Mouse (Mus musculus): ENCODE data around the gene Rtn1. TPM values are rescaled to one million over a fixed set of nuclear protein-coding genes. Genes with fewer than 3 reads are reported as not detected.

Gene Rtn1
- total and polyA plus RNA-seq, 3 experiments: 0.44 TPM; not detected in 2

- Histone ChIP-seq H3K9me3 (replicated peaks) (no peaks in the 10 kb centered on the region), H3K4me3 (ENCODE audit: low read depth, low read length) (no peak overlapping the region), H3K27me3 (ENCODE audit: insufficient read depth, low read length) (0 out of 2 replicates have a peak, but pooled peaks cover 2% of the 10 kb centered on the region), H3K4me1 (ENCODE audit: insufficient read depth, low read depth, low read length) (no peaks in the 10 kb centered on the region), H3K36me3 (replicated peaks) (no peaks in the 10 kb centered on the region)
- no peak for ATAC-seq (ENCODE audit: extremely low read depth, insufficient number of reproducible peaks, low FRiP score, poor library complexity, severe bottlenecking)
- no peak for TF ChIP-seq POLR2AphosphoS5 (IDR thresholded peaks at IDR 0.05; ENCODE audit: insufficient replicate concordance, low read depth, low read length)
- TF ChIP-seq GATA1 (IDR thresholded peaks at IDR 0.05; ENCODE audit: borderline replicate concordance, low read length): no peak
- no peak for TF ChIP-seq CTCF (IDR thresholded peaks at IDR 0.05; ENCODE audit: low read depth, low read length)
- no peak for TF ChIP-seq TAL1 (conservative IDR thresholded peaks at IDR 0.05; ENCODE audit: low read depth, low read length)
- no peak for TF ChIP-seq GATA2 (IDR thresholded peaks at IDR 0.05; ENCODE audit: borderline replicate concordance, low read depth, low read length)
- DNase-seq (ENCODE audit: low spot score): no peak
Measured at GRCm38 (mm10) chr12:72357667-72358420, 51.0 kb downstream of the Rtn1 start.

- H3K4me1 ChIP-seq (ENCODE audit: insufficient read depth, low read depth, low read length): no peaks in the 10 kb centered on the region
- no peak for DNase-seq (ENCODE audit: low spot score)
- H3K36me3 ChIP-seq (replicated peaks): no peaks in the 10 kb centered on the region
- H3K27me3 ChIP-seq (ENCODE audit: insufficient read depth, low read length): 0 out of 2 replicates have a peak, but pooled peaks cover 2% of the 10 kb centered on the region
- no peaks in the 10 kb centered on the region for H3K9me3 ChIP-seq (replicated peaks)
- TF ChIP-seq GATA1 (IDR thresholded peaks at IDR 0.05; ENCODE audit: borderline replicate concordance, low read length): no peak
- TF ChIP-seq GATA2 (IDR thresholded peaks at IDR 0.05; ENCODE audit: borderline replicate concordance, low read depth, low read length): no peak
- no peak for TF ChIP-seq POLR2AphosphoS5 (IDR thresholded peaks at IDR 0.05; ENCODE audit: insufficient replicate concordance, low read depth, low read length)
- no peak for TF ChIP-seq TAL1 (conservative IDR thresholded peaks at IDR 0.05; ENCODE audit: low read depth, low read length)
- TF ChIP-seq CTCF (IDR thresholded peaks at IDR 0.05; ENCODE audit: low read depth, low read length): no peak
- no peak for ATAC-seq (ENCODE audit: extremely low read depth, insufficient number of reproducible peaks, low FRiP score, poor library complexity, severe bottlenecking)
- H3K4me3 ChIP-seq (ENCODE audit: low read depth, low read length): no peak overlapping the region
Measured at GRCm38 (mm10) chr12:72354241-72354640, 54.6 kb downstream of the Rtn1 start.

- Histone ChIP-seq H3K9me3 (replicated peaks) (no peaks in the 10 kb centered on the region), H3K27me3 (ENCODE audit: insufficient read depth, low read length) (0 out of 2 replicates have a peak, but pooled peaks cover 2% of the 10 kb centered on the region), H3K4me3 (ENCODE audit: low read depth, low read length) (no peak overlapping the region), H3K36me3 (replicated peaks) (no peaks in the 10 kb centered on the region), H3K4me1 (ENCODE audit: insufficient read depth, low read depth, low read length) (no peaks in the 10 kb centered on the region)
- no peak for TF ChIP-seq POLR2AphosphoS5 (IDR thresholded peaks at IDR 0.05; ENCODE audit: insufficient replicate concordance, low read depth, low read length)
- no peak for TF ChIP-seq CTCF (IDR thresholded peaks at IDR 0.05; ENCODE audit: low read depth, low read length)
- no peak for TF ChIP-seq TAL1 (conservative IDR thresholded peaks at IDR 0.05; ENCODE audit: low read depth, low read length)
- no peak for TF ChIP-seq GATA1 (IDR thresholded peaks at IDR 0.05; ENCODE audit: borderline replicate concordance, low read length)
- no peak for TF ChIP-seq GATA2 (IDR thresholded peaks at IDR 0.05; ENCODE audit: borderline replicate concordance, low read depth, low read length)
- ATAC-seq (ENCODE audit: extremely low read depth, insufficient number of reproducible peaks, low FRiP score, poor library complexity, severe bottlenecking) (no peak), DNase-seq (ENCODE audit: low spot score) (no peak)
Measured at GRCm38 (mm10) chr12:72353506-72353905, 55.3 kb downstream of the Rtn1 start.

GRCm38 (mm10) chr12:72348508-72348907, 60.3 kb downstream of the Rtn1 start:
- no peak for TF ChIP-seq GATA1 (IDR thresholded peaks at IDR 0.05; ENCODE audit: borderline replicate concordance, low read length)
- H3K27me3 ChIP-seq (ENCODE audit: insufficient read depth, low read length): no peaks in the 10 kb centered on the region
- DNase-seq (ENCODE audit: low spot score): no peak
- H3K9me3 ChIP-seq (replicated peaks): no peaks in the 10 kb centered on the region
- H3K36me3 ChIP-seq (replicated peaks): no peaks in the 10 kb centered on the region
- H3K4me1 ChIP-seq (ENCODE audit: insufficient read depth, low read depth, low read length): no peaks in the 10 kb centered on the region
- no peak for ATAC-seq (ENCODE audit: extremely low read depth, insufficient number of reproducible peaks, low FRiP score, poor library complexity, severe bottlenecking)
- no peak overlapping the region for H3K4me3 ChIP-seq (ENCODE audit: low read depth, low read length)

- DNase-seq (ENCODE audit: low spot score) (no peak), ATAC-seq (ENCODE audit: extremely low read depth, insufficient number of reproducible peaks, low FRiP score, poor library complexity, severe bottlenecking) (no peak)
- Histone ChIP-seq H3K9me3 (replicated peaks) (no peaks in the 10 kb centered on the region), H3K4me1 (ENCODE audit: insufficient read depth, low read depth, low read length) (no peaks in the 10 kb centered on the region), H3K36me3 (replicated peaks) (no peaks in the 10 kb centered on the region), H3K27me3 (ENCODE audit: insufficient read depth, low read length) (no peaks in the 10 kb centered on the region), H3K4me3 (ENCODE audit: low read depth, low read length) (no peak overlapping the region)
- TF ChIP-seq GATA2 (IDR thresholded peaks at IDR 0.05; ENCODE audit: borderline replicate concordance, low read depth, low read length) (no peak), TAL1 (conservative IDR thresholded peaks at IDR 0.05; ENCODE audit: low read depth, low read length) (no peak), CTCF (IDR thresholded peaks at IDR 0.05; ENCODE audit: low read depth, low read length) (no peak)
Measured at GRCm38 (mm10) chr12:72347184-72347583, 61.7 kb downstream of the Rtn1 start.

GRCm38 (mm10) chr12:72343639-72344038, 65.2 kb downstream of the Rtn1 start:
- Histone ChIP-seq H3K9me3 (replicated peaks) (no peaks in the 10 kb centered on the region), H3K27me3 (ENCODE audit: insufficient read depth, low read length) (0 out of 2 replicates have a peak, but pooled peaks cover 2% of the 10 kb centered on the region), H3K4me3 (ENCODE audit: low read depth, low read length) (no peak overlapping the region), H3K4me1 (ENCODE audit: insufficient read depth, low read depth, low read length) (no peaks in the 10 kb centered on the region), H3K36me3 (replicated peaks) (no peaks in the 10 kb centered on the region)
- DNase-seq (ENCODE audit: low spot score) (no peak), ATAC-seq (ENCODE audit: extremely low read depth, insufficient number of reproducible peaks, low FRiP score, poor library complexity, severe bottlenecking) (no peak)
- TF ChIP-seq GATA1 (IDR thresholded peaks at IDR 0.05; ENCODE audit: borderline replicate concordance, low read length): no peak

- ATAC-seq (ENCODE audit: extremely low read depth, insufficient number of reproducible peaks, low FRiP score, poor library complexity, severe bottlenecking) (no peak), DNase-seq (ENCODE audit: low spot score) (no peak)
- TF ChIP-seq GATA2 (IDR thresholded peaks at IDR 0.05; ENCODE audit: borderline replicate concordance, low read depth, low read length) (no peak), GATA1 (IDR thresholded peaks at IDR 0.05; ENCODE audit: borderline replicate concordance, low read length) (no peak), CTCF (IDR thresholded peaks at IDR 0.05; ENCODE audit: low read depth, low read length) (no peak), TAL1 (conservative IDR thresholded peaks at IDR 0.05; ENCODE audit: low read depth, low read length) (no peak), POLR2AphosphoS5 (IDR thresholded peaks at IDR 0.05; ENCODE audit: insufficient replicate concordance, low read depth, low read length) (no peak)
- no peak overlapping the region for H3K4me3 ChIP-seq (ENCODE audit: low read depth, low read length)
- no peaks in the 10 kb centered on the region for H3K36me3 ChIP-seq (replicated peaks)
- H3K27me3 ChIP-seq (ENCODE audit: insufficient read depth, low read length): 0 out of 2 replicates have a peak, but pooled peaks cover 2% of the 10 kb centered on the region
- H3K9me3 ChIP-seq (replicated peaks): no peaks in the 10 kb centered on the region
- H3K4me1 ChIP-seq (ENCODE audit: insufficient read depth, low read depth, low read length): no peaks in the 10 kb centered on the region
Measured at GRCm38 (mm10) chr12:72336009-72336408, 72.8 kb downstream of the Rtn1 start.
